Mouse (Mus musculus) adrenal gland, postnatal 14 days (tissue): Measurements from ENCODE around the gene Cd164. TPM values are rescaled to one million over a fixed set of nuclear protein-coding genes. Genes with fewer than 3 reads are reported as not detected.

Experiments used
- DNase-seq: peaks from one replicate; pipeline ENCODE4 v3.0.0; 2021; ENCODE audit warnings: mixed read lengths
- total RNA-seq: library from RNA; stranded (reverse); gene quantifications from 2 replicates; pipeline ENCODE4 v1.2.3, GENCODE M21; 2021

The Cd164 gene
- total RNA-seq, 1 experiment from 2014 or later, result 213 TPM

DNA sequence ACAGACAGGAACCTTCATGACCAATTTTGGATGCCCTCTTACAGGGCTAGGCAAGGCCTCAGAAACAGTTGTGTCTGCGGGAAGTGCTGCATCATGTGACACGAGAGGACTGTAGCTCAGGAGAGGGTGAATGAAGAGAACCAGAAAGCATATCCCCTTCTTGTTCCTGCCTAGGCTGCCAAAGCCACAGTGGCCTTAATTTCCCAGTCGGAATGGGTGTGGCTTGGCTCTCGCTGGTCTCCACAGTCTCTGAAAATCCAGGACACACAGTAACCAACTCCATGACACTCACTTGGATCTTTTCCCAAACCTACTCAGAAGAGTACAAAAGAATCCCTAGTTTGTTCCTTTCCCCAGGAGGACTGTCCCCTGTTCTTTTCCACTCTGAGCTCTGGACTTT, 18.3 kb upstream of the Cd164 start:
- peak; percentile 50 for DNase-seq

DNA sequence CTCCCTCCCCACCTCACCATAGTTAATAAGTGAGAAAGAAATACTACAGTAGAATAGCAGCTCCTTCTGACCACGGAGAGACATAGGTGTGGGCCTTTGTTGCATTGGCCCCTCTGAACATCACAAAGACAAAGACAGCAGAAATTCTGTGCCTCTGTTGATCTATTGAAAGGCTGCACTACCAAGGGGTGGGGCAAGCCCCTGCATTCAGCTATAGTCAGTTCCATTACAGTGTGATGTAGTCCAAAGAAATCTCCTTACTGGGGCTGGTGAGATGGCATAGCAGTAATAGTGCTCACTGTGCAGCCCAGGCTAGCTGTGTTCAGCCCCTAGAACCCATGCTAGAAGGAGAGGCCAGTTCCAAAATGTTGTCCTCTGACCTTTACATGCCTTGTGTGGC, 14.2 kb upstream of the Cd164 start:
- DNase-seq, result no peak

DNA sequence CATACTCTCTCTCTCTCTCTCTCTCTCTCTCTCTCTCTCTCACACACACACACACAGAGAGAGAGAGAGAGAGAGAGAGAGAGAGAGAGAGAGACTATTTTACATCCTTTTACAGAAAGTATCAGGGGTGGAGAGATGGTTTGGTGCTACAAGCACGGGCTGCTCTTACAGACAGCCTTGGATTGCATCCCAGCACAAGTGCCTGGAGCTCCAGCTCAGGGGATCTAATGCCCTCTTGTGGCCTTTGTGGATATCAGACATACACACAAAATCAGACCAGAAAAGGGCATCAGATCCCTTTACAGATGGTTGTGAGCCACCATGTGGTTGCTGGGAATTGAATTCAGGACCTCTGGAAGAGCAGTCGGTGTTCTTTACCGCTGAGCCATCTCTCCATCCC, 13.8 kb upstream of the Cd164 start:
- DNase-seq, result peak; percentile 79

DNA sequence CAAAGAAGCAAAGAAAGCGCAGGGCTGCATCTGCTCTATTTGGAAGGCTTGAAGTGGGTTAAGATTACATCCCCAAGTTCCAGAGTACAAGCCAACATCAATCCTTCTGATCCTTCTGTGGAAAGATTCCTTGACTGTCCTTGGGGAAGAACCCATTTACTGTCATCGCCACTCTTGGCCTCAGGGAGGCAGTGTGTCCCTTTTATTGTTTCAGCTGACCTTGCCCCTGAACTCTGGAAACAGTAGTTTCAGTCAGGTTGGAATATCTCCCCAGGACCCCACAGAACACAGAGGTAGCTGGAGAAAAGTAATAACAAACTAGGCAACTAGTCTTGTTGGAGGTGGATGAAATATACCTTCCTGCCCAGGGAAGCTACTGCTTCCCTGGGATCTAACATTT, 10.1 kb upstream of the Cd164 start:
- DNase-seq, result peak; percentile 47

DNA sequence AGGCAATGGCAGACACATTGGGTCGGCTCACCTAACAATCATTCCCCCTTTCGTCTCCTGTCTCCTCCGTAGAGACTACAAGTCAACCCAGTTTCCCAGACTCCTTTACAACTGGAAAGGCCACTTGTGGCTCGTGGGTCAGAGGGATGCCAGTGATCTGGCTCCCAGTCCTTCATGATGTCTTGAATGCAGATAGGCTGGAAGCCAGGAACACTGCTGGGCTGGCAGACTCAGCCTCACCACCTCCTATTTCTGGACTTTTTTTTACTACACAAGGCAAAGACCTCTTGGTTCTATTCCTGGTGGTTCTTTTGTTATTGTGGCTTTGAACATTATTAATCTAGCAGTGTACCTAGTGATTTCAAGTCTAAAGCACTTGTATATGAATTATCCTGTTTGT, 4.9 kb upstream of the Cd164 start:
- no peak for DNase-seq

DNA sequence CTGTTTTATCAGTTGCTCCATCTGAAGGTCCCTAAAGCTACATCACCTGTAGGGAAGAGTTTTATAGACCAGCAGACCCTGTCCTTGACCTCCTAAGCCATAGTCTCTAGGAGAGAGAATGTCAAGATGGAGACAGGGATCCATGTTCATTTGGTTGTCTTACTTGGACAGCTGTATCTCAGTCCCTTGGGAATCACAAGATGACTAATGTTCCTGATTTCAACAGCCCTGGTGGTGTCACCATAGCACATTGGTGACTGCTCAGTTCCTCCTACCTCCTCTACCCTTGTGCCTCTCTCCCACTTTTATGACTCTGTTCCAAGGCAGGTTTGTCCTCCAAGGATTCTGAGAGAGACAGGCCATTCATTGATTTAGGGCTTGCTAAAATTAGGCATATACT, 4.3 kb upstream of the Cd164 start:
- DNase-seq, result no peak

DNA sequence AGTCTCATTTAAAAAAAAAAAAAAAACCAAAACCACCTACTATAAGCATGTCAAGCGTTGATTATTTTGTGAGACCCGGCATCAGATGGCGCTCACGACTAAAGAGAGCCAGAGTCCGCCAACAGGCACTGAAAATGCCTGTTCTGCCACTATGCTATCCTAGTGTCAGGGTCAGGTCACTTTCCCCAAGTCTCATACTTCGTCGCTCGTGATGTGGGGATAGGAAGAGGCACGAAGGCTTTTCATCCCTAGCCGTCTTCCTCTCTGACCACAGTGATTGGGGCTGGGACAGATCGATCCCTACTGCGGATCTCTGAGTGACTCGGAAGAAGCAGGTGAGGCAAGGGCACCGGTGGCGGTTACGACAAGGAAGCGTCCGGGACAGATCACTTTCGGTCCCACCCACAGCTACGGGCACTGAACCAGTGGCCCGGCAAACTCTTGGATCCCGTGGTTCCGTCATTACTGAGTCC, 670 bp upstream of the Cd164 start:
- peak; percentile 86 for DNase-seq

DNA sequence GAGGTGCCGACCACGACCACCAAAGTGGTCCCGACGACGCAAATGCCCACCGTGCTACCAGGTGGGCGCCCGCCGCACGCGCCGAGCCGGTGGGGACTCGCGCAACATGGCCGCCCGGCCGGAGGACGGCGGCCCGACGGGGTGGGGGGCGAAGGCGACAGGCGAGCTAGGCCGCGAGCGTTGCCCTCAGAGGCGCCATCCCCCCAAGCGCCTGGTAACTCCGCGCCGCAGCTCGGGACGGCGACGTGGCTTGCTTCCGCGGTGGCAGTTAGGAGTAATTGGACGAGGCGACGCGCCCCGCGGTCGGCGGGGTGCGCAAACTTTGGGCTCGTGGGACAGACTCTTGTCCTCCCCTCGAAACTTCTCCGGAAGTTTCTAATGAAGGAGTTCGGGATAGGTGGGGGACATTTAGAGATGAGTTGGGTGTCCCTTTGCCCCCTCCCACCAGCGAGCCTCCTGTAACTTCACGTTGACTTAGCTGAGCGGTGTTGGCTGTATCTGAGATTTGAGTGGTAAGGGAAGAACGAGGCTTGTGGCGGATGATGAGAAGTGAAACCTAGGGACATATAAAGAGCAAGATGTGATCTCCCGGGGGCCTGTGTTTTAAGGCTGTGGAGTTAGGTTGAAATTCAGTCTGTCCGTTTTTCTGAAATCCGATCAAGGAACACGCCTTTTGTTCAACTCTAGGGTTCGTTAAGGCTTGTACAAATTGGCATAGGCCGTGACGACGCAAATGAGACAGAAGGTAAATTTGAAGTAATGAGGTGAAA, 611 bp downstream of the Cd164 start:
- peak; percentile 79 for DNase-seq

DNA sequence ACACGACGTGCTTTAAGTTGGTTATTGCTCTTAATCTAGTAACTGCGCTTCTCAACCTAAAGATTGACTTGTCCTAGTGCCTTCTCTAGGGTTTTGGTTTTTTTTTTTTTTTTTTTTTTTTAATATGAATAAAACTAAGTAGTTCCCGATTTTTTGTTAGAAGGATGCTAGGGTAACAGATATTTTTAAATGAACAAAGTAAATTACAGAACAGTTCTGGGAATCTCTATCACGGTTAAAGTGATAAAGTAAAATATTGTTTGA, 1.1 kb downstream of the Cd164 start:
- DNase-seq, result no peak

DNA sequence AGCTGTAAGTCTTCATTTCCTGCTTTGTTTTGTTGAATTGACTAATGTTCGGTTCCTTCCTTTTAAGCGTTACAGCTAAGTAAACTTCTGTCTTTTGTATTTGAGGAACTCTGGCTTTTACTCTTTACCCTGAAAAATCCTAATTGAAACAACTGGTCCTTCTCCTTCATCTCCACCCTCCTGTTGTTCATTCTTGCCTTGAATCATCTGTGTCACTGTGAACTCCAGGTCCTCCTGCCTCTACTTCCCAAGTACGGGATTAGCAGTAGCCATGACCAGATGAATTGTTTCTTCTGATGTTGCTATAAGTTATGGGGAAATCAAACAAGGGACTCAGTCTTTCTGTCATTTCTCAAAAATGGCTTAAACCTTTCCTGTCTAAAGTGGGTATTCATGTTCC, 4.2 kb downstream of the Cd164 start:
- DNase-seq, result no peak

DNA sequence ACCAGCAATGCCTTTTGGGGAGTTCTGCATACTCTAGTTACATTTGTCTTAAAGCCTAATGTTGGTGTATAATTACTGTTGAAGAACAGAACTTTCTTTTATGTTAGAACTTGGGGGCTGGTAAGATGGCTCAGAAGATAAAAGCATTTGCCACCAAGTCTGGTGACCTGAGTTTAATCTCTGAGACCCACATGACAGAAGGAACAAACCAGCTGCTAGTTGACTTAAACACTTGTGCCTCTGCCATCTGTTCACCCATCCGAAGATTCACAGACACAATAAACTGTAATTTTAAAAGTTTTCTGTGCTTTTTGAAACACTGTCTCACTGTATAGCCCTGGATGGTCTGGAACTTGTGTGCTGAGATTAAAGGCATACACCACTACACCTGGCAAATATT, 6.5 kb downstream of the Cd164 start:
- no peak for DNase-seq

DNA sequence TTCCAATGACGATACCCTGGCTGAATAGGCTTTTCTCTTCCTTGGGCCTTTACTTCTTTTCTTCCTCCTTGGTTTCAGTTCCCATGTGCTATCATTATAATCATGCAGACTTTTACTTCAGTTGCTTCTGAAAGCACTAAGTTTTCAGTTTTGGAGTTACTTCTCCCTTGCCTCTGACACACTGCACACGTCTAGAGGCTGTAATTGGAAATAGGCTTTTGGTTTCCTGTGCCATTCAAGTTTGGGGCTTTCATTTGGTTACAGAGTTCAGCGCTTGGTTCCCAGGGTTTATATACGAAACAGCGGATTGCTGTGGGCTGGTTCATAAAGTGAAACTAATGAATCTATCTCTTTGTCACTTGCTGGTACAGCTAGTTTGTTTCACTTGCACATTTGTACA, 10.8 kb downstream of the Cd164 start:
- no peak for DNase-seq

DNA sequence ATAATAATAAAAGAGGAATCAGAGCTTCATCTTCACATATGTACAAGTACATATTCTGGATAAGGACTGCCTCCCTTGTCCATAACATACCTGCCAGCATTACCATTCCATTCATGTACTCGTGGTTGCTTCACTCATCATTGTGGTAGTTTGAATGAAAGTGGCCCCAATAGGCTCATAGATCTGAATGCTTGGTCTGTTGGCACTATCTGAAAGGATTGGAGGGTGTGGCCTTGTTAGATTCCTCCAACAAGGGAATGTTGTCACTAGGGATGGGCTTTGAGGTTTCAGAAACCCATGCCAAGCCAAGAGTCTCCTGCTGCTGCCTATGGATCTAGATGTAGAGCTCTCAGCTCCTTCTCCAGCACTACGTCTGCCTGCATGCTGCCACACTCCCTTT, 16.8 kb downstream of the Cd164 start:
- DNase-seq, result no peak

DNA sequence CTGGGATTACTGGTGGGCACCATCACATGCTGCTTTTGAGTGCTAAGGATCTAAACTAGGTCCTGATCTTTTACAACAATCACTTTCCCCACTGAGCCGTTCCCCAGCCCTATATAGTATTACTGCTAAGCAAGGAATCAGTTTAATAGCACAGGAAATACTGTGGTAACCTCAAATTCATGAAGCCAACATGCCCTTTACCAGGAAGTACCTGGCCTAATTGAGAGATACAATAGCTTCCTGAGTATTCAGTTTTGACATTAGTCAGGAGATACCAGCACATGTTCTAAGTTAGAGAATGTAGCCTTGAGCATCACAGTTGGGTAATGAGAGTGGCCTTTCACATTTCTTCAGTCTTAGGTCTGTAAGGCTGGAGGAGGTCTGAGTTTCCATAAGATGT, 17.5 kb downstream of the Cd164 start:
- DNase-seq, result no peak

DNA sequence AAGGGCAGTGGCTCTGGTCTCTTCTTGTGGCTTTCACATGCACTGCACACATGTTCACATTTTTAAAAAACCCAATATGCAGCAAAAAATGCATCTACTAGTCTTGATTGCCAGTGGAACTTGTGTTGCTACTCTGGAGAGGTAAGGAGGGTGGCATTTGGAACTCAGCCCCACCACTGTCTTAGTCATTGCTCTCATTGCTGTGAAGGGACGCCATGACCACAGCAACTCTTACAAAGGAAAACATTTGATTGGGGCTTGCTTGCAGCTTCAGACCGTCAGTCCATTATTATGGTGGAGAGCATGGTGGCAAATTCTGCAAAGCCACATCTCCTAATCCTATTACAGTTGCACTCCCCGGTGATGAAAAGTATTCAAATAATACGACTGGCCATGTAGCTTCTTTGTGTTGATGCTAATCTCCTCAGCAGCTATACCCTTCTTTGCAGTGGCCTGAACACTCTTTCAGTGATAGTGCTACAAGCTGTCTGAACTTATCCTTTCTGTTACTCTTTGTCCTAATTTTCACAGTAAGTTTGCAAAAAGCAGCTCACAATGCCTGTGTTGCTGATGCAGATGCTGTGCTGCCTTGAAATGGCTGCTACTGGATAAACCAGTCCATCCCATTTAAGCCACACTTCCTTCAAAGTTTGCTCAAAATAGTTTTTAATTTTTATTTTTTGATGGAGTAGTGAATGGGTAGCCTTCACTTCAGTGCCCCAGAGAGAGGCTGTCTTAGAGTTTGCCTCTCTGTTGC, 18.2 kb downstream of the Cd164 start:
- DNase-seq, result no peak

DNA sequence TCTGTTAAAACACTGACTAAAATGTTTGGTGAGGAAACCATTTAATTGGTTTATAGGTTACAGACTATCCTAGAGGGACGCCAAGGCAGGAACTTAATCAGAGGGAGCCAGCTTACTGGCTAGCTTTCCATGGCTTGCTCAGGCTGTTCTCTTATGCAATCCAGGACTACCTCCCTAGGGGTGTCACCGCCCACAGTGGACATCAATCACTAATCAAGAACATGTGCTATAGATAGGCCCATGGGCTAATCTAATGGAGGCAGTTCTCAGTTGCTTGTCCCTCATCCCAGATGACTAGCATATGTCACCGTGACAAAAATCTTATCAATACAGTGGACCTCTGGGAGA, 18.7 kb downstream of the Cd164 start:
- DNase-seq, result no peak

DNA sequence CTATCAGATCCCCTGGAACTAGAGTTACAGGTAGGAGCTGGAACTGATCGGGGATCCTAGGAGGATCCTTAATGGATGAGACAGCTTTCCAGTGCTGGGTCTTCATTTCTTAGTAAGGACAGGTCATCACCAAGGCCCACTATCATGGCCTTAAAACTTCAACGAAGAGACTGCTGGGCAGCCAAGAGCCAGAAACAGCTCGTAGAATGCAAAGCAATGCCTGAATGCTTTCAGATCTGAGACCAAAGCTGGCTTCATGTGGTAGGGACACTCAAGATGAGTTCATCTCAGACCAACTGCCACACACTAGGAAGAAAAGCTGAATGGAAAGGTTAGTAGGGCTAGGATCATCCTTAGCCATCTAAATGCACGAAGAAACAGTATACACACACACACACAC, 19.8 kb downstream of the Cd164 start:
- no peak for DNase-seq

DNA sequence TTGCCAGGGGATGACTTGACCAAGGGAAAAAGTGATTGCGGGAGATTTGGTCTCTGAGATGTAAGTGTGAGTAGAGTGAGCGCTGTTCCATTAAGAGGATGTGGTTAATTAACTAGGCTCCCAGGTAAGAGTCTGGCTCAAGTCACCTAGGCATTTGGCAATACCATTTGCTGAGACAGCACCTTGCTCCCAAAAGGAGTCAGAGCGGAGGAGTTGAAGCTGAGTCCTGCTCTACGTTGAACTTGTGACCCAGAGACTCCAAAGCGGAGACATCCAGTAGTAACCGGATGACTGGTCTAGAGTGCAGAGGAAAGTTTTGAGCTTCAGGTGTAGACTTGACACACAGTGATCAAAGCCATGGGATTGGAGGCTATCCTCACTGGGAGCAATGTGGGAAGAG, 22.8 kb downstream of the Cd164 start:
- DNase-seq, result no peak

DNA sequence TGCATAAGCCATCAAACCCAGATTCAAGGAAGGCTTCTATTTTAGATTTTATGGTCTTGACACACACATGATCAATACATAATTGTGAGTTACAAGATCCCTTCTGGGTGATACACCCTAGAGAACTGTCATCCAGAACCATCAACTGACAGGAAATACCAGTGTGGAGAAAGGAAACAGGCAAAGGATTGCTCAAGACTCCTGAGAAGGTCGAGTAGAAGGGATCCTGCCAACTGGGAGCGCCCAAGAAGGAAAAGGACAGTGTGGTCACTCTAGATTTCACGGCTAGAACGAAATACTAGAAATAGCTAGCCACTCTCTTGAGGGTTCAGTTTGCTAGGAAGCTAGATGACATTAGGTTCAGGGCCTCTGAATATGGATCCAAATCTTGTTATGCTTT, 24.2 kb downstream of the Cd164 start:
- DNase-seq, result peak; percentile 16

DNA sequence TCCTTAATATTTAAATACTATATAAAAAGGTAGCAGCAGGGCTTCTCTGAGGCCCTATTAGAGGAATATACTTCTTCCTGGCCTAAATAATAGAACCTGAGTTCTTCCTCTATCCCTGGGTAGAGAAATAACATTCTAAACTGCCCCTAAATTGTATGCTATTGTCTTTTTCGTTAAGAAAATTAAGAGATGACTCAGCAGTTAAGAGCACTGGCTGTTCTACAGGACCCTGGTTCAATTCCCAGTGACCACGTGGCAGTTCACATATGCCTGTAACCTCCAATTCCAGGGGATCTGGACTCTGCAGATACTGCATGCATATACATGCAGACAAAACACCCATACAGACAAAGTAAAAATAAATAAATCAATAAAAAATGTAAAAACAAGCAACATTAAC, 24.6 kb downstream of the Cd164 start:
- DNase-seq, result no peak

DNA sequence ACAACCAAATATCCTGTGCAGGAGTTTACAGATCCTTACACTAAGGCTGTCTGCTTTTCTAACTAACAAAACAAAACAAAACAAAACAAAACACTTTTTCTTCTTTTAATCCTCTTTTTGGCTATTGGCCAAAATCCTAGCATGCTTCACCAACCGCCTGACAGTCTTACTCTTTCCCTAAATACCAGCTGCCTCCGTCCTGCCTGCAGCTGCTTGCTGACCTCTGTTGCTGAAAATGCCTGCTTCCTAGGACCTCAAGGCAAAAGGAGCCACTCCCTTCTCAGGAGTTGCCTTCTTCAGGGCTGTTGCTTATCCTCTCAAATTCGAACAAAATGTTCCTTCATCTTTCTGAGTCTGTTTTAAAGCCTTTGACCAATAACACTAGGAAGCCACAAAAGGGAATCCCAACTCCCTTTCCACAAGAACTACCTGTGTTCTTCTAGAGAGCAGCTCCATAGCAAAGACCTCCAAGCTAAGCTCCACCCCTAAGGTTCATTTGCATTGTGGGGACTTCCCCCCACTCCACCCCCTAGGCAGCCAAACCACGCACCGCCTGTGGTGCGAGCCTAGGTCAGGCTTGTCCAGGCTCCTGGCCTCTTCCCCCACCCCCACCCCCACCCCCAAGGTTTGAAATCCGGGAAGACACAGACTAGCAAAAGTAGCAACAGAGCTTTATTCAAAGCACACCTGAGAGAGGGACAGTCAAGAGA, 25.4 kb downstream of the Cd164 start:
- no peak for DNase-seq

DNA sequence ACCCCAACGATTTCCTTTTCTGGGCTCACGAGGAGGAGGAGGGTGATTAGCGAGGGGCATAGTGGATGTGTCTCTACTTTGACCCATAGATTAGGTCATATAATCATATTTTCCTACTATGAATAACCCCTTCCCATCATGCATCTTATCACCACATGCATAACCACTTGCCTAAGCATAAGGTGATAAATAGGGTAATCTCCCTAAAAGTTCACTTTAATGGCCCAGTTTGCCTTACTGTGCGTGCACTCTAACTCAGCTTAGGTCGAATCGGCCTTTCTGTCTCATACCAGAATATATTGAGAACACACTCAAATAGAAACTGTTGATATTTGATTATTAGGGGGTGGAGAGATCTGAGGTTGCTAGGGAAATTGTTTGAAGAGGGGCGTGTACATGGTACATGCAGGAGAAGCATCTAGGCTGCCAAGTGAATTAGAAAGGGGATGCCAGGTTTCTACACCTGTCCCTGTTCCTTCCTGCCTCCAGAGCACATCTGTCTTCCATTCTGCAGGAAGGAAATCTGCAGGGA, 26.1 kb downstream of the Cd164 start:
- no peak for DNase-seq

DNA sequence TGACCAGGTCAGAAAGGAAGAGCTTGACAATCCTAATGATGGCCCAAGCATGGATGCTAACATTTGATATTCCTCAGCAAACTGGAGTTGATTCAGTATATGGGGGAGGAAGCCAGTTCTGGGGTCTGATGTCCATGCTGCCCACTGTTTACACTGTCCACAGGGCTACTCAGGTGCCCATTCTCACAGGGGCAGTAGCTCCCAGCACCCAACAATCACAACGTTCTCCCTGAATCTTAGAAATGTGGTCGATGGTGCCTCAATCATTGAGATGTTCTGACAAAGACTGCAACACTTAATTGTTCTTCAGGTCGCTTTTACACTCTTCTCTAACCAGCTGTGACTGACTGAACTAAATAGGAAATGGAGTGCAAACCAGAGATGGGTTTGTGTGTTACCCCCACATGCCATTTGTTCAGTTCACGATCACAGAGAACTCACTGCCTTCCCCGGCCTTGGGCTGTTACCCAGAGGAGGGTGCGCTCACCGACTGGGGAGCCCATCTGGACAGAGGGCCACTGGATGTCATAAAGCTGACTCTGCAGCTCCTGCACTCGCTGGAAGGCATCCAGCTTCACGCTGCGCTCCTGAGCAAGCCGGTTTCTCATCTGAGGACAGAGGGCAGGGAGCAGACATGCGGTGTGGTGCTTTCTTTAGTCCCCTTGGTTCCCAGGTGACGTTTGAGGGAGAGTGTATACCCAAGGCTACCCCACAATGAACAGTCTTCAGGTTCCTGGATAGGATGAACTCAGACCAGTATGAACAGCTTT, 27.4 kb downstream of the Cd164 start:
- DNase-seq, result peak; percentile 35
